Mouse (Mus musculus) neural tube, embryonic 11.5 days (tissue): ENCODE results near the gene Slc22a6. TPM values are rescaled to one million over a fixed set of nuclear protein-coding genes. Genes with fewer than 3 reads are reported as not detected.
A peak's percentile ranks its signal among the peaks of the same experiment; 100 is the strongest.

Experiments used
- ATAC-seq: fragments of 200-750 bp; cut with Nextera tagmentation; 2 replicates; pipeline ENCODE4 v1.8.0; 2017; ENCODE audit warnings: moderate number of reproducible peaks, mild to moderate bottlenecking, moderate TSS enrichment, moderate library complexity; ENCODE audit not compliant: insufficient read depth, low FRiP score, low TSS enrichment
- DNase-seq: peaks from one replicate; pipeline ENCODE4 v3.0.0-alpha.2; 2015; ENCODE audit warnings: low spot score
- H3K27ac ChIP-seq: fragments of 300-500 bp; sonication (generic); 2 replicates; pipeline ENCODE4 v1.5.1; 2014; ENCODE audit warnings: low read depth, mild to moderate bottlenecking, low read length
- H3K27me3 ChIP-seq: fragments of 300-500 bp; sonication (generic); 2 replicates; pipeline ENCODE4 v1.6.1; 2014; ENCODE audit warnings: mild to moderate bottlenecking, low read length, mixed read lengths; ENCODE audit not compliant: control insufficient read depth, insufficient read depth
- H3K36me3 ChIP-seq: fragments of 300-500 bp; sonication (generic); 2 replicates; pipeline ENCODE4 v1.6.1; 2014; ENCODE audit warnings: mild to moderate bottlenecking, low read length, moderate library complexity, mixed read lengths; ENCODE audit not compliant: control insufficient read depth, insufficient read depth
- H3K4me1 ChIP-seq: fragments of 300-500 bp; sonication (generic); 2 replicates; pipeline ENCODE4 v1.6.1; 2014; ENCODE audit warnings: low read length, mixed read lengths; ENCODE audit not compliant: control insufficient read depth, insufficient read depth
- H3K4me2 ChIP-seq: fragments of 300-500 bp; sonication (generic); 2 replicates; pipeline ENCODE4 v1.6.1; 2014; ENCODE audit warnings: low read depth, mild to moderate bottlenecking, moderate library complexity
- H3K4me3 ChIP-seq: fragments of 300-500 bp; sonication (generic); 2 replicates; pipeline ENCODE4 v1.5.1; 2014; ENCODE audit warnings: low read depth, low read length
- H3K9ac ChIP-seq: fragments of 300-500 bp; sonication (generic); 2 replicates; pipeline ENCODE4 v1.6.1; 2014; ENCODE audit warnings: mild to moderate bottlenecking, low read length
- H3K9me3 ChIP-seq: fragments of 300-500 bp; sonication (generic); 2 replicates; pipeline ENCODE4 v1.6.1; 2016; ENCODE audit warnings: low read length; ENCODE audit not compliant: control insufficient read depth
- WGBS: fragments of 180-500 bp; shearing (Covaris S2); extraction: QIAGEN DNeasy Blood & Tissue Kit; methylation state at CpG from one replicate; pipeline ENCODE4 v1.1.7; 2014; 5-methylcytosine and 5-hydroxymethylcytosine counted together
- polyA plus RNA-seq: library from polyadenylated mRNA; unstranded; fragments of >200 nt; fragmentation: Nextera tagmentation; extraction: Ambion mirVana; gene quantifications from 2 replicates; pipeline ENCODE4 v1.2.1, GENCODE M21; 2014

Slc22a6 gene
- polyA plus RNA-seq, 1 experiment from 2014 or later, result 0.69 TPM

DNA sequence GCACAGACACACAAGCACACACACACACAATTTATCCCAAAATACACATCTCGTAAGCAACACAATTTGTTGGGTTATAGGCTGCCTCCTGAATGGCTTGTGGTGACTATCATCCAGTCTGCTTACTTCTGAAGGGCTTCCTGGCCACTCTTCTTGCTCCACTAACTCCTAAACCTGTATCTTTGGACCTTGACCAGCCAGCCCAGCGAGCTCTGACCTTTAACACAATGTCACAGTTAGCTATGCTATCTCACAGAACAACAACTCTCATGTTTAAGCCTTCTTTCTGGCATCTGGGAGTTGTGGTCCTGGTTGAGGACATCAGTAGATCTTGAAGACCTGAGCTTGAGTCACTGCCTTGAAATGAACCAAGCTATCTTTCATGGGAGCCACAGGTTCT, 18.6 kb upstream of the Slc22a6 start:
- ATAC-seq, result no peak
- WGBS, result 69% methylated on average over 2 of the region's 2 CpGs
- DNase-seq, result no peak

DNA sequence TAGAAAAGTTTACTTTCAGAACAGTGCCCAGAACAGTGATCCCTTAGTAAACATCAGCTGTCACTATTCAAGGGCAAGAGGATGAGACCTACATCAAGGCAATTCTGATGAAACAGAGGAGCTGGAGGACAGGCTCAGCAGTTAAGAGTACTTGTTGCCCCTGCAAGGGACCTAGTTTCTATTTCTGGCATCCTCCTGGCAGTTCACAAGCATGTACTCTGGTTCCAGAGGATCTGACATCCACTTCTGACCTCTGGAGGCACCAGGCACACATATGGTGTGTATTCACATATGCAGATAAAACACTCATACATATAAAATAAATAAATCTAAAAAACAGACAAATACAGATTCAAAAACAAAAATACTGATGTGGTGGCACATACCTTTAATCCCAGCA, 15.9 kb upstream of the Slc22a6 start:
- no peak overlapping the region for H3K4me2 ChIP-seq
- no peaks in the 10 kb centered on the region for H3K36me3 ChIP-seq
- no peaks in the 10 kb centered on the region for H3K27me3 ChIP-seq
- ATAC-seq, result no peak
- no peaks in the 10 kb centered on the region for H3K9me3 ChIP-seq
- no peak for DNase-seq
- H3K27ac ChIP-seq, result no peak overlapping the region
- H3K4me1 ChIP-seq, result no peaks in the 10 kb centered on the region
- no peak overlapping the region for H3K9ac ChIP-seq
- no peak overlapping the region for H3K4me3 ChIP-seq

More for the DNA sequence above, 18.6 kb upstream of the Slc22a6 start:
- Histone ChIP-seq H3K36me3 (no peaks in the 10 kb centered on the region), H3K27me3 (no peaks in the 10 kb centered on the region), H3K9ac (no peak overlapping the region), H3K27ac (no peak overlapping the region), H3K4me3 (no peak overlapping the region), H3K4me2 (no peak overlapping the region), H3K9me3 (no peaks in the 10 kb centered on the region), H3K4me1 (no peaks in the 10 kb centered on the region)

DNA sequence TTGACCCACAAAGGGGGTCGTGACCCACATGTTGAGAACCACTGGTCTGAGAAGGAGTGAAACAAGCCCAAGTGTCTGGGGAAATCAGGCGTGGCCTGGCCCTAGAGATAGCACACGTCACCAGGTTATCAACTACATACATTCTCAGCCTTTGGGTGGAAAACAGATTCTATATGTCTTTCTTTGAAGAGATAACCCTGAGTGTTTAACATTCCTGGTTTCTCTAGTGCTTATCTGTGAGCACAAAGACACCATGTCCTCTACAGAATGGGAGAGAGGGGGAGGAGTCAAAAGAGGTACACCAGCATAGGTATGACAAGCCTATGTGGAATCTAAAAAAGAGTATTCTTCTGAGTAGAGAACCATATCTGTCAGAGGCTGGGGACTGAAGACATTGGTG, 14.9 kb upstream of the Slc22a6 start:
- Histone ChIP-seq H3K4me3 (no peak overlapping the region), H3K27me3 (no peaks in the 10 kb centered on the region), H3K9ac (no peak overlapping the region), H3K4me2 (no peak overlapping the region), H3K4me1 (no peaks in the 10 kb centered on the region), H3K9me3 (no peaks in the 10 kb centered on the region), H3K36me3 (no peaks in the 10 kb centered on the region), H3K27ac (no peak overlapping the region)
- ATAC-seq (no peak), DNase-seq (no peak)
- WGBS, result 78% methylated on average over 3 of the region's 3 CpGs

DNA sequence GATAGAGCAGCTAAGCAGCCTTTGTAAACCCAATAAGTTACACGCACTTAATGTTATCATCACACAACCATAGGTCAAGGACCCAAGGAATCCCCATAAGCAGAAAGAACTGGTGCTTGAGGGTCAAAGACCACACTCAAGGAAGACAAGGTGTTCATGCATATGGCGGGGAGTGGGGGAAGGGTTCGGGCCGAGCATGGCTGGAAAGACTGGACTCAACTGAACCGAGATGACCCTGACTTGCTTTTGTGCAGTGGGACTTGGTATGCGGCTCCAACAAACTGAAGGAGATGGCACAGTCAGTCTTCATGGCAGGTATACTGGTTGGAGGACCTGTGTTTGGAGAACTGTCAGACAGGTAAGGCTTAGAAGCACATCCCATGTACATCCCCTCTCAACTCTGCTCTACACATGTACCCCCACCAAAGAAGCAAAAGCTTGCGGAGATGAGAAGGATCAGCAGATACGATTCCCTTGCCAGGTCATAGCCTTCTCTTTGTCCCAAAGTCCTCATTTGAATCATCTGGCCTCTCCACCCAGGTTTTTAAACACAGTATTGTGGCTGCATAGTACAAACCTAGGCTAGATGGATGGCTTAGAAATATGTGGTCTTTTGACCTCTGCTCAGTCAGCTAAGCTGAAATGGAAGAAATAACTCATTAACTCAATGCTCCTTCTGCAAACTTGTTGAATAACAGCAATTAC, 13.2 kb upstream of the Slc22a6 start:
- Histone ChIP-seq H3K9ac (no peak overlapping the region), H3K36me3 (no peaks in the 10 kb centered on the region), H3K27me3 (no peaks in the 10 kb centered on the region), H3K4me2 (no peak overlapping the region), H3K27ac (no peak overlapping the region), H3K4me3 (no peak overlapping the region), H3K9me3 (no peaks in the 10 kb centered on the region), H3K4me1 (no peaks in the 10 kb centered on the region)
- DNase-seq (no peak), ATAC-seq (no peak)
- 91% methylated on average over 8 of the region's 8 CpGs for WGBS

DNA sequence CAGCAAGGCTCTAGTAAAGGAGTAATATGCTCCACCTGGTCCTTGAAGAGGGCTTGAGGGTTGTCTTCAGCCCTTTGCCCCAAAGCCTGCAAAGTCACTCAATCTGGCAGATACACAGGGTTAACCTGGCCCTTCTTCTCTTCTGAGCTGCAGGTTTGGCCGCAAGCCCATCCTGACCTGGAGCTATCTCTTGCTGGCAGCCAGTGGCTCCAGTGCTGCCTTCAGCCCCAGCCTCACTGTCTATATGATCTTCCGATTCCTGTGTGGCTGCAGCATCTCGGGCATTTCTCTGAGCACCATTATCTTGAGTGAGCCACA, 12.6 kb upstream of the Slc22a6 start:
- Histone ChIP-seq H3K4me1 (no peaks in the 10 kb centered on the region), H3K36me3 (no peaks in the 10 kb centered on the region), H3K4me3 (no peak overlapping the region), H3K27me3 (no peaks in the 10 kb centered on the region), H3K4me2 (no peak overlapping the region), H3K9me3 (no peaks in the 10 kb centered on the region), H3K27ac (no peak overlapping the region), H3K9ac (no peak overlapping the region)
- no peak for ATAC-seq
- WGBS, result 83% methylated on average over 3 of the region's 3 CpGs
- no peak for DNase-seq

DNA sequence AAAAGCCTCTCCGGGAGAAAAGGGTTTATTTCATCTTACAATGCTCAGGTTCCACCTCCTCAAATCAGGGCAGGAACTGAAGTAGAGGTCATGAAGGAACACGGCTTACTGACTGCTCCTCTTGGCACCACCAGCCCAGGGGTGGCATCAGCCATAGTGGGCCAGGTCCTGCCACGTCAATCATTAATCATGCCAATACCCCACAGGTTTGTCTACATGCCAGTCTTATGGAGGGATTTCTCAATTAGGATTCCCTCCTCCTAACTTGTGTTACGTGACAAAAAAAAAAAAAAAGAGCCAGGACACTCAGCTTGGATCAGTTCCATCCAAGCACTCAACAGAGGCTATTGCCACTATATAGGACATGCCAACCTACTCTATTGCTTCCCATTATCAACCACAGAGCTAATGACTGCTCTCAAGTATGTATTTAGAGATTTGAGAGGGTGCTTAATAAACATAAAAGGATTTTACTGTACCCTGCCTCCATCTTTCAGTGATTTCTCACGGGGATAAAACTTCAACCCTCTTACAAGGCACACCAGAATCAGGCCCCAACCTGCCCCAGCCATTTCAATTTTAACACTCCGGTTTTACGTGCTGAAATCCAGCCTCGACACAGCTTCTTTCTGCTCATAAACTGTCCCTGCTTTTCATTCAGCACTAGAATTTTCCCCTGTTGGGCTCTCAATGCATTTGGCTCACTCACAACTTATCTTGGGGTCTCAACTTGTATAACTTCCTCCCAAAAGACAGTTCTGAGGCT, 6.3 kb upstream of the Slc22a6 start:
- no peak overlapping the region for H3K27ac ChIP-seq
- no peaks in the 10 kb centered on the region for H3K36me3 ChIP-seq
- WGBS, result 87% methylated on average over 8 of the region's 8 CpGs
- H3K9ac ChIP-seq, result no peak overlapping the region
- H3K27me3 ChIP-seq, result no peaks in the 10 kb centered on the region
- ATAC-seq, result no peak
- H3K4me2 ChIP-seq, result no peak overlapping the region
- no peak for DNase-seq
- H3K9me3 ChIP-seq, result no peaks in the 10 kb centered on the region
- no peak overlapping the region for H3K4me3 ChIP-seq
- no peaks in the 10 kb centered on the region for H3K4me1 ChIP-seq

DNA sequence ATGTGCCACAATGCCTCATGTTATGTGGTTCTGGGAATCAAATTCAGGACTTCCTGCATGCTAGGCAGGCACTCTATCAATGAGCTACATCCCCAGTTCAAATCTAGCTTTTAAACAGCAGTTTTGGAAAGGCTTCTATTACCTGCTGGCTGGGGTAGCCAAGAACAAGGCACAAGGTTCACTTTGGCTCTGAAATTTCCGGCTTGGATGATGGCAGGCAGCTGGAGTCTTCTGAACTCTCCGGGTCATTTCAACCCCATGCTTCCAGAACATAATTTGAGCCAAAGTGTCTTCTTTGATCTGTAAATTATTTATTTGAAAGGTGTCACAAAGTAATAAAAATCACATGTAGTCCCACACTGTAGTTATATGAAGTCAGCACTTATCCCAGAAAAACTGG, 4.7 kb upstream of the Slc22a6 start:
- 65% methylated on average over 2 of the region's 2 CpGs for WGBS

DNA sequence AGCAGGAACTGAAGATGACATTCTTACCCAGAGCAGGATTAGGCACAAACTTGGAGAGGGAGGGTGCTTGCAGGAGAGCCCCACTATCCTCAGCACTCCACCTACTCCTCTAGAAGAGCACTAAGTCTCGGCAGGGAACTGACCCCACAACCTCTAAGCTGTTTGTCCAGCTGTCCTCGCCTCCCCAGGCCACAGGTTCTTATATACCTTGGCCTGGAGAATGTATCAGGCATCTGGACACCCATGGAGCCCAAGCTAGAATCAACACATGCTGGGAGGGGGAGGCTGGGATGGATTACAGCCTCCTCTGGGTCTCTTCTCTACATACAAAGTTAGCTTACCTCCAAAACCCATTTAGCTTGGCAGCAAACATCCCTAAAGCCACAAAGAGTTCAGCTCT, 3.5 kb upstream of the Slc22a6 start:
- H3K9ac ChIP-seq, result no peak overlapping the region
- H3K27ac ChIP-seq, result no peak overlapping the region
- H3K27me3 ChIP-seq, result no peaks in the 10 kb centered on the region
- no peaks in the 10 kb centered on the region for H3K4me1 ChIP-seq
- peak; percentile 39 for DNase-seq
- no peaks in the 10 kb centered on the region for H3K36me3 ChIP-seq
- no peaks in the 10 kb centered on the region for H3K9me3 ChIP-seq
- WGBS, result 52% methylated on average over 2 of the region's 2 CpGs
- ATAC-seq, result no peak
- no peak overlapping the region for H3K4me3 ChIP-seq
- H3K4me2 ChIP-seq, result no peak overlapping the region

More for the DNA sequence above, 4.7 kb upstream of the Slc22a6 start:
- H3K9ac ChIP-seq, result no peak overlapping the region
- no peak for ATAC-seq
- H3K4me3 ChIP-seq, result no peak overlapping the region
- no peaks in the 10 kb centered on the region for H3K9me3 ChIP-seq
- no peak overlapping the region for H3K4me2 ChIP-seq
- no peak for DNase-seq
- no peaks in the 10 kb centered on the region for H3K36me3 ChIP-seq
- no peaks in the 10 kb centered on the region for H3K4me1 ChIP-seq
- no peak overlapping the region for H3K27ac ChIP-seq
- no peaks in the 10 kb centered on the region for H3K27me3 ChIP-seq

DNA sequence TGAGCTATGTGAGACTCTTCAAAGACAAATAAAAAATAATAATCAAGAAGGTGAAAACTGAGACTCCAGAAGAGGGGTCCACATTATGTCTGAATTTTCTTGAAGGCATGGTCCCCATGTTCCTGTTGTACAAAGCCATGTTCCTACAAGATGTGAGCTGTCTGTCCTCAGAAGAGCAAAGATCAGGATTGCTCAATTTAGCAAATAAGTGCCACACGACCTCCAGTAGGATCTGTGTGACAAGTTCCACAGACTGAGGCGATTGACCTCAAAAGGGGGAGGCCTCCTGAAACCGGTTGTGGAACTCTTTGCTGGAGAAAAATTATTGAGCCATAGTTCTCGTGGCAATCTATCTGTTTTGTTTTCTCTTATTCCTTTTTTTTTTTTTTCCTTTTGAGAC, 1.5 kb upstream of the Slc22a6 start:
- no peak overlapping the region for H3K9ac ChIP-seq
- H3K36me3 ChIP-seq, result no peaks in the 10 kb centered on the region
- H3K9me3 ChIP-seq, result no peaks in the 10 kb centered on the region
- 83% methylated on average over 4 of the region's 4 CpGs for WGBS
- no peaks in the 10 kb centered on the region for H3K27me3 ChIP-seq
- no peak overlapping the region for H3K4me2 ChIP-seq
- ATAC-seq (no peak), DNase-seq (no peak)
- H3K27ac ChIP-seq, result no peak overlapping the region
- H3K4me3 ChIP-seq, result no peak overlapping the region
- H3K4me1 ChIP-seq, result no peaks in the 10 kb centered on the region
